Mouse (Mus musculus): ENCODE results near the gene Miip. TPM values are rescaled to one million over a fixed set of nuclear protein-coding genes. Genes with fewer than 3 reads are reported as not detected.
"Not testable (repeated sequence)": the region's sequence is repeated elsewhere in the genome, so short reads cannot be mapped to it uniquely, and the experiment has no call there.

Miip gene
- polyA plus RNA-seq, 1 experiment from 2014 or later = 30.0 TPM

GRCm38 (mm10) chr4:147847614-147848583, 20.7 kb downstream of the Miip start, which contains the start of gene Zfp933:
Zfp933 (minus strand) TSS chr4:147848366.
- Histone ChIP-seq H3K4me1 (ENCODE audit: control insufficient read depth, insufficient read depth, low read length) (no peaks in the 10 kb centered on the region), H3K4me2 (ENCODE audit: low read depth, low read length) (peak within 1 kb of the TSS; percentile 39), H3K27me3 (ENCODE audit: control insufficient read depth, insufficient read depth, low read length) (no peaks in the 10 kb centered on the region), H3K9ac (replicated peaks; ENCODE audit: low read length) (peak within 1 kb of the TSS; percentile 50), H3K4me3 (ENCODE audit: low read depth, low read length) (peak within 1 kb of the TSS; percentile 65), H3K9me3 (replicated peaks; ENCODE audit: control insufficient read depth, low read length) (no peaks in the 10 kb centered on the region), H3K36me3 (replicated peaks; ENCODE audit: control insufficient read depth, insufficient read depth, low read depth, low read length) (peaks cover 2% of the 10 kb centered on the region), H3K27ac (replicated peaks; ENCODE audit: low read depth, low read length) (no peak within 1 kb of the TSS)
- 5% methylated on average over 23 of the region's 23 CpGs for WGBS
- peak; percentile 96 for DNase-seq (ENCODE audit: low spot score)
- ATAC-seq (replicated peaks; ENCODE audit: insufficient number of reproducible peaks, low FRiP score, low TSS enrichment, low read depth) = peak; percentile 91

DNA sequence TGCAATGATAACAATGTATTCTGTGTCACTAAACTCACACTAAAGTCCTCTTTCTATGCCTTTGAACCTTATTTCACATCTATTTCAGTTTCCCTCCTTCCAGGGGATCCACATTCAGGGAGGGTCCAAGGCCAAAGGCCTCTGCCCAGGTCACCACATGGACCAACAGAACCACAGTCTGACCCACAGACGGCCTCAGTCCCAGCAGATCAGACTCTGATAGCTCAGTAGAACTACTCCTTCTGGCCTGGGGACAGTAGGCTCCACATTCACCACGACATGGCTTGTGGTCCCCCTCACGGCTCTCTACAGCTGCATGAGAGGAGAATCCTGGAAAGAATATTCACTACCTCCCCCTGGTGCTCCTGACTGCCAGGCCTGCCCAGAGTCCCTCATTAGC, 25.7 kb downstream of the Miip start:
- ATAC-seq (replicated peaks; ENCODE audit: insufficient number of reproducible peaks, low FRiP score, low TSS enrichment, low read depth) = no peak
- Histone ChIP-seq H3K4me3 (ENCODE audit: low read depth, low read length) (no peak overlapping the region), H3K27me3 (ENCODE audit: control insufficient read depth, insufficient read depth, low read length) (no peaks in the 10 kb centered on the region), H3K36me3 (replicated peaks; ENCODE audit: control insufficient read depth, insufficient read depth, low read depth, low read length) (peaks cover 2% of the 10 kb centered on the region), H3K4me1 (ENCODE audit: control insufficient read depth, insufficient read depth, low read length) (no peaks in the 10 kb centered on the region), H3K9ac (replicated peaks; ENCODE audit: low read length) (no peak overlapping the region), H3K27ac (replicated peaks; ENCODE audit: low read depth, low read length) (no peak overlapping the region), H3K9me3 (replicated peaks; ENCODE audit: control insufficient read depth, low read length) (no peaks in the 10 kb centered on the region), H3K4me2 (ENCODE audit: low read depth, low read length) (no peak overlapping the region)
- WGBS = 97% methylated on average over 3 of the region's 3 CpGs
- DNase-seq (ENCODE audit: low spot score) = no peak

- ATAC-seq (replicated peaks; ENCODE audit: insufficient number of reproducible peaks, low FRiP score, low TSS enrichment, low read depth); H3K36me3 ChIP-seq (replicated peaks; ENCODE audit: control insufficient read depth, insufficient read depth, low read depth, low read length); H3K9ac ChIP-seq (replicated peaks; ENCODE audit: low read length); DNase-seq (ENCODE audit: low spot score); H3K4me2 ChIP-seq (ENCODE audit: low read depth, low read length); H3K27ac ChIP-seq (replicated peaks; ENCODE audit: low read depth, low read length); H3K27me3 ChIP-seq (ENCODE audit: control insufficient read depth, insufficient read depth, low read length); H3K4me3 ChIP-seq (ENCODE audit: low read depth, low read length); H3K4me1 ChIP-seq (ENCODE audit: control insufficient read depth, insufficient read depth, low read length); H3K9me3 ChIP-seq (replicated peaks; ENCODE audit: control insufficient read depth, low read length): not testable (repeated sequence)
- 100% methylated on average over 7 of the region's 26 CpGs for WGBS
Measured at GRCm38 (mm10) chr4:147839282-147839681, 29.3 kb downstream of the Miip start.

DNA sequence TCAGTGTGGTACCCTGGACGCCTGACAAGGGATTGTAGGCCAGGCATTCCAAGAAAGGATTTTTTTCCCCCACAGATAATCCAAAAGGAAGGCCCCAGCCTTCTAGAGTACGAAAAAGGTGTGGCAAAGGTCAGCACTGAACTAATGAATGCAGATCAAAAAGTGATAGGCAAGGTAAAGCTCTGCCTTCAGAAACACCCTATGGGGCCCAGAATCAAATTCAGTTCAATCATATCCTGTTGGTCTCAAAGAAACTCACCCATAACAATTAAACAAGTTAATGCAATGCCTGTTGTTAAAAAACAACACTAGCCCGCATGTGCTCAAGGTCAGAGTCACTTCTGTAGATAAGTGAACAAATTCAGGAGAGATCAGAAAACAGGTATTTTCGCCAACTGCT, 44.2 kb downstream of the Miip start:
- DNase-seq (ENCODE audit: low spot score) = no peak
- Histone ChIP-seq H3K9me3 (replicated peaks; ENCODE audit: control insufficient read depth, low read length) (no peaks in the 10 kb centered on the region; the same call in 1 of the 2 replicates), H3K27me3 (ENCODE audit: control insufficient read depth, insufficient read depth, low read length) (no peaks in the 10 kb centered on the region), H3K27ac (replicated peaks; ENCODE audit: low read depth, low read length) (no peak overlapping the region), H3K9ac (replicated peaks; ENCODE audit: low read length) (no peak overlapping the region), H3K4me3 (ENCODE audit: low read depth, low read length) (no peak overlapping the region), H3K36me3 (replicated peaks; ENCODE audit: control insufficient read depth, insufficient read depth, low read depth, low read length) (peaks cover 13% of the 10 kb centered on the region), H3K4me1 (ENCODE audit: control insufficient read depth, insufficient read depth, low read length) (no peaks in the 10 kb centered on the region), H3K4me2 (ENCODE audit: low read depth, low read length) (no peak overlapping the region)
- ATAC-seq (replicated peaks; ENCODE audit: insufficient number of reproducible peaks, low FRiP score, low TSS enrichment, low read depth) = no peak
- 92% methylated on average over 4 of the region's 4 CpGs for WGBS

DNA sequence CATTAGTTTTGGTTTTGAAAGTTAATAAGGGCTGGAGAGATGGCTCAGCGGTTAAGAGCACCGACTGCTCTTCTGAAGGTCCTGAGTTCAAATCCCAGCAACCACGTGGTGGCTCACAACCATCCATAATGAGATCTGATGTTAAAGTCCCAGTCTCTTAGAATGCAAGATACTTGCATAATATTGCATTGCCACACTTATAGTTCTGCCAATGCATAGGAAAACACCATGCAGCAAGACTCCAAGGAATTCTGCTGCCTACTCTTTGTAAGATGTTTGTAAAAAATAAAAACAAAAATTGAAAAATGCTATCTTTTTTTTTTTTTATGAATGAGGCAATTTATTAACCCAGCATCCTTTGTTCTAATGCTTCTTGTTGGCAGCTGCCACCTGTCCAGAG, 47.2 kb downstream of the Miip start:
- H3K9ac ChIP-seq (replicated peaks; ENCODE audit: low read length); ATAC-seq (replicated peaks; ENCODE audit: insufficient number of reproducible peaks, low FRiP score, low TSS enrichment, low read depth); DNase-seq (ENCODE audit: low spot score); H3K27me3 ChIP-seq (ENCODE audit: control insufficient read depth, insufficient read depth, low read length); H3K27ac ChIP-seq (replicated peaks; ENCODE audit: low read depth, low read length); H3K4me3 ChIP-seq (ENCODE audit: low read depth, low read length); H3K4me2 ChIP-seq (ENCODE audit: low read depth, low read length); H3K9me3 ChIP-seq (replicated peaks; ENCODE audit: control insufficient read depth, low read length); H3K4me1 ChIP-seq (ENCODE audit: control insufficient read depth, insufficient read depth, low read length); H3K36me3 ChIP-seq (replicated peaks; ENCODE audit: control insufficient read depth, insufficient read depth, low read depth, low read length): not testable (repeated sequence)
- 85% methylated on average over 3 of the region's 3 CpGs for WGBS

DNA sequence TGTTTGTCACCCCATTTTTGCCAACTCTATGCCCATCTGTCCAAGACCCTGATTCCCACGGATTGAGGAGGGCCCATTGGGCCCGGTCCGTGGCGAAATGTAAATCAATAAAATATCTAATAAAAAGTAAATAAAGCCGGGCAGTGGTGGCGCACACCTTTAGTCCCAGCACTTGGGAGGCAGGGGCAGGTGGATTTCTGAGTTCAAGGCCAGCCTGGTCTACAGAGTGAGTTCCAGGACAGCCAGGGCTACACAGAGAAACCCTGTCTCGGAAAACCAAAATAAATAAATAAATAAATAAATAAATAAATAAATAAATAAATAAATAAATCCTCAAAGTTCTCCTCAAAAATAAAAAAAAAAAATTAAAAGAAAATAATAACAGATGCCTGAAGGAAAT, 49.0 kb downstream of the Miip start:
- H3K9ac ChIP-seq (replicated peaks; ENCODE audit: low read length); H3K36me3 ChIP-seq (replicated peaks; ENCODE audit: control insufficient read depth, insufficient read depth, low read depth, low read length); H3K27ac ChIP-seq (replicated peaks; ENCODE audit: low read depth, low read length); H3K27me3 ChIP-seq (ENCODE audit: control insufficient read depth, insufficient read depth, low read length); H3K9me3 ChIP-seq (replicated peaks; ENCODE audit: control insufficient read depth, low read length); DNase-seq (ENCODE audit: low spot score); H3K4me2 ChIP-seq (ENCODE audit: low read depth, low read length); H3K4me1 ChIP-seq (ENCODE audit: control insufficient read depth, insufficient read depth, low read length); H3K4me3 ChIP-seq (ENCODE audit: low read depth, low read length): not testable (repeated sequence)
- WGBS = 77% methylated on average over 7 of the region's 7 CpGs
- 0 out of 2 replicates have a peak, but pooled peaks have one; percentile 34 for ATAC-seq (replicated peaks; ENCODE audit: insufficient number of reproducible peaks, low FRiP score, low TSS enrichment, low read depth)

GRCm38 (mm10) chr4:147814592-147815167, 53.9 kb downstream of the Miip start:
- Histone ChIP-seq H3K9me3 (replicated peaks; ENCODE audit: control insufficient read depth, low read length) (no peaks in the 10 kb centered on the region), H3K4me2 (ENCODE audit: low read depth, low read length) (no peak overlapping the region), H3K9ac (replicated peaks; ENCODE audit: low read length) (no peak overlapping the region), H3K36me3 (replicated peaks; ENCODE audit: control insufficient read depth, insufficient read depth, low read depth, low read length) (no peaks in the 10 kb centered on the region), H3K4me3 (ENCODE audit: low read depth, low read length) (no peak overlapping the region), H3K27ac (replicated peaks; ENCODE audit: low read depth, low read length) (no peak overlapping the region), H3K27me3 (ENCODE audit: control insufficient read depth, insufficient read depth, low read length) (no peaks in the 10 kb centered on the region), H3K4me1 (ENCODE audit: control insufficient read depth, insufficient read depth, low read length) (no peaks in the 10 kb centered on the region)
- no peak for ATAC-seq (replicated peaks; ENCODE audit: insufficient number of reproducible peaks, low FRiP score, low TSS enrichment, low read depth)
- DNase-seq (ENCODE audit: low spot score) = peak; percentile 15
- WGBS = 84% methylated on average over 2 of the region's 2 CpGs

- Histone ChIP-seq H3K4me3 (ENCODE audit: low read depth, low read length) (no peak overlapping the region), H3K9ac (replicated peaks; ENCODE audit: low read length) (no peak overlapping the region), H3K27me3 (ENCODE audit: control insufficient read depth, insufficient read depth, low read length) (no peaks in the 10 kb centered on the region), H3K9me3 (replicated peaks; ENCODE audit: control insufficient read depth, low read length) (no peaks in the 10 kb centered on the region), H3K4me1 (ENCODE audit: control insufficient read depth, insufficient read depth, low read length) (no peaks in the 10 kb centered on the region), H3K27ac (replicated peaks; ENCODE audit: low read depth, low read length) (no peak overlapping the region), H3K36me3 (replicated peaks; ENCODE audit: control insufficient read depth, insufficient read depth, low read depth, low read length) (no peaks in the 10 kb centered on the region), H3K4me2 (ENCODE audit: low read depth, low read length) (no peak overlapping the region)
- WGBS = 53% methylated on average over 5 of the region's 5 CpGs
- ATAC-seq (replicated peaks; ENCODE audit: insufficient number of reproducible peaks, low FRiP score, low TSS enrichment, low read depth) (0 out of 2 replicates have a peak, but pooled peaks have one; percentile 36), DNase-seq (ENCODE audit: low spot score) (no peak)
Measured at GRCm38 (mm10) chr4:147813249-147813765, 55.3 kb downstream of the Miip start.

Data from embryonic facial prominence, embryonic 11.5 days (tissue).